Comparison of ENCODE assay signal across 9 mouse cellular contexts in genomic region chr11:76944839-76945238, GRCm38 (mm10). TPM values are rescaled to one million over a fixed set of nuclear protein-coding genes. Genes with fewer than 3 reads are reported as not detected.
DNase-seq lines count a peak whose midpoint lies in the region; ATAC-seq and TF ChIP-seq lines count a peak whose summit lies in the region.
"Had no signal": no experiment of that assay in that cellular context is flagged by ENCODE, and none has a peak within 500 bp of the region (broad histone marks: within the 10 kb centered on the region; RNA-seq: fewer than 3 reads in every experiment).

No protein-coding gene starts in this region.

- peak overlapping the region; percentile 95 for H3K4me3 ChIP-seq in cerebellum, adult 2 months (replicated peaks; ENCODE audit: insufficient read depth, low read depth, low read length)
- H3K4me3 ChIP-seq in lung, postnatal 0 days (ENCODE audit: low read depth, low read length), result peak overlapping the region; percentile 79
- peak overlapping the region; percentile 75 for H3K4me3 ChIP-seq in limb, embryonic 15.5 days
- peak overlapping the region; percentile 89 for H3K4me3 ChIP-seq in stomach, embryonic 16.5 days (replicated peaks; ENCODE audit: low read length)

- H3K4me2 ChIP-seq in lung, postnatal 0 days (replicated peaks; ENCODE audit: low read depth, low read length), result peak overlapping the region; percentile 79
- H3K4me2 ChIP-seq in limb, embryonic 15.5 days, result peak overlapping the region; percentile 70
- H3K4me2 ChIP-seq in stomach, embryonic 16.5 days (ENCODE audit: low read depth, low read length), result peak overlapping the region; percentile 93

- TF ChIP-seq CTCF in cerebellum, adult 2 months (IDR thresholded peaks at IDR 0.05; ENCODE audit: borderline replicate concordance, insufficient read depth, low read depth, low read length), result no peak
- TF ChIP-seq CTCF in lung, postnatal 0 days (IDR thresholded peaks at IDR 0.05), result no peak

- no peaks in the 10 kb centered on the region for H3K36me3 ChIP-seq in lung, postnatal 0 days (ENCODE audit: insufficient read depth, low read length)
- H3K36me3 ChIP-seq in limb, embryonic 15.5 days, result peaks cover 11% of the 10 kb centered on the region; the same call in 1 of the 2 replicates
- H3K36me3 ChIP-seq in stomach, embryonic 16.5 days (ENCODE audit: control insufficient read depth, insufficient read depth, low read length), result no peaks in the 10 kb centered on the region

- ATAC-seq in lung, postnatal 0 days, result 0 out of 2 replicates have a peak, but pooled peaks have one; percentile 0
- no peak for ATAC-seq in limb, embryonic 15.5 days (ENCODE audit: insufficient number of reproducible peaks, low FRiP score, low TSS enrichment, low read depth)
- ATAC-seq in stomach, embryonic 16.5 days (ENCODE audit: insufficient read depth, low FRiP score), result no peak

- no peak overlapping the region for H3K27ac ChIP-seq in cerebellum, adult 2 months (ENCODE audit: insufficient read depth, low read length)
- H3K27ac ChIP-seq in lung, postnatal 0 days (ENCODE audit: low read length), result peak overlapping the region; percentile 87
- peak overlapping the region; percentile 92 for H3K27ac ChIP-seq in limb, embryonic 15.5 days
- peak overlapping the region; percentile 92 for H3K27ac ChIP-seq in stomach, embryonic 16.5 days (ENCODE audit: low read length)

- DNase-seq in cerebellum, adult 2 months, result no peak
- DNase-seq in cerebellum, adult 8-10 months, result no peak
- DNase-seq in lung, postnatal 0 days (ENCODE audit: low spot score), result no peak
- DNase-seq in lung, postnatal 25 days (ENCODE audit: low spot score), result no peak
- no peak for DNase-seq in testis, postnatal 10 days (ENCODE audit: low spot score)
- no peak for DNase-seq in left cerebral cortex, postnatal 14 days (ENCODE audit: low spot score in 2 of 2)

- peak overlapping the region; percentile 72; the same call in 1 of the 2 replicates for H3K9ac ChIP-seq in lung, postnatal 0 days (replicated peaks; ENCODE audit: low read depth)
- H3K9ac ChIP-seq in limb, embryonic 15.5 days, result peak overlapping the region; percentile 90; the same call in 1 of the 2 replicates
- H3K9ac ChIP-seq in stomach, embryonic 16.5 days (ENCODE audit: low read length), result peak overlapping the region; percentile 94

- H3K9me3 ChIP-seq in lung, postnatal 0 days (ENCODE audit: low read length), result no peaks in the 10 kb centered on the region
- no peaks in the 10 kb centered on the region for H3K9me3 ChIP-seq in limb, embryonic 15.5 days
- no peaks in the 10 kb centered on the region for H3K9me3 ChIP-seq in stomach, embryonic 16.5 days (replicated peaks; ENCODE audit: control insufficient read depth, low read length)

- no peak for TF ChIP-seq POLR2A in cerebellum, adult 2 months (IDR thresholded peaks at IDR 0.05; ENCODE audit: borderline replicate concordance, insufficient read depth, low read length)

- no peaks in the 10 kb centered on the region; the same call in 1 of the 2 replicates for H3K4me1 ChIP-seq in cerebellum, adult 2 months (ENCODE audit: control insufficient read depth, insufficient read depth, low read length)
- no peaks in the 10 kb centered on the region; the same call in 1 of the 2 replicates for H3K4me1 ChIP-seq in lung, postnatal 0 days (ENCODE audit: insufficient read depth, low read depth, low read length)
- H3K4me1 ChIP-seq in limb, embryonic 15.5 days, result peaks cover 9% of the 10 kb centered on the region; the same call in 1 of the 2 replicates
- peaks cover 10% of the 10 kb centered on the region for H3K4me1 ChIP-seq in stomach, embryonic 16.5 days (ENCODE audit: control insufficient read depth, insufficient read depth, low read length)

- no peaks in the 10 kb centered on the region for H3K27me3 ChIP-seq in cerebellum, adult 2 months (ENCODE audit: control insufficient read depth, insufficient read depth, low read length)
- H3K27me3 ChIP-seq in lung, postnatal 0 days (replicated peaks; ENCODE audit: insufficient read depth, low read length), result no peaks in the 10 kb centered on the region
- no peaks in the 10 kb centered on the region for H3K27me3 ChIP-seq in limb, embryonic 15.5 days
- no peaks in the 10 kb centered on the region for H3K27me3 ChIP-seq in stomach, embryonic 16.5 days (ENCODE audit: control insufficient read depth, insufficient read depth, low read length)

- 50% methylated on average over 6 of the region's 6 CpGs for WGBS in cerebellum, adult 2 months
- WGBS in lung, postnatal 0 days, result 65% methylated on average over 6 of the region's 6 CpGs
- WGBS in limb, embryonic 15.5 days, result 58% methylated on average over 6 of the region's 6 CpGs
- WGBS in stomach, embryonic 16.5 days, result 52% methylated on average over 6 of the region's 6 CpGs

- no peak for TF ChIP-seq EP300 in lung, postnatal 0 days (IDR thresholded peaks at IDR 0.05)

- intact Hi-C loops in left cerebral cortex, postnatal 14 days (cut with DNase I), result loop anchor here (10.0 kb wide), 1 partner anchor 150 kb away; no protein-coding TSS in a partner anchor

RNA-seq across cellular contexts. Expression of gene Blmh, which starts 20.2 kb away (rescaled TPM):
- polyA plus RNA-seq in cerebellum, adult 2 months (2012; rRNA removed), result 42.0 and 45.9 TPM in 2 replicates
- polyA plus RNA-seq in lung, postnatal 0 days (2015; fragmentation: Nextera tagmentation; extraction: Ambion mirVana), result 90.2 and 98.7 TPM in 2 replicates
- 218 and 230 TPM in 2 replicates for polyA plus RNA-seq in limb, embryonic 15.5 days (2015; fragmentation: Nextera tagmentation; extraction: Ambion mirVana)
- polyA plus RNA-seq in stomach, embryonic 16.5 days (2015; fragmentation: Nextera tagmentation; extraction: Ambion mirVana), result 124 and 133 TPM in 2 replicates
- total RNA-seq in left cerebral cortex, postnatal 14 days (2021), result 10 to 100 TPM; 71.9 to 79.7 TPM

RNA-seq across cellular contexts. Expression of gene Tmigd1, which starts 42.9 kb away (rescaled TPM):
- 0.33 TPM in 1 of 2 replicates, not detected in the other for polyA plus RNA-seq in cerebellum, adult 2 months (2012; rRNA removed)
- 0.29 and 0.44 TPM in 2 replicates for polyA plus RNA-seq in lung, postnatal 0 days (2015; fragmentation: Nextera tagmentation; extraction: Ambion mirVana)
- 2.9 and 3.3 TPM in 2 replicates for polyA plus RNA-seq in limb, embryonic 15.5 days (2015; fragmentation: Nextera tagmentation; extraction: Ambion mirVana)
- polyA plus RNA-seq in stomach, embryonic 16.5 days (2015; fragmentation: Nextera tagmentation; extraction: Ambion mirVana), result 0.36 and 0.37 TPM in 2 replicates
- total RNA-seq in left cerebral cortex, postnatal 14 days (2021), result not detected
- total RNA-seq: layer of hippocampus, adult 18-20 months had no signal

RNA-seq across cellular contexts. Expression of gene Slc6a4, which starts 53.6 kb away (rescaled TPM):
- polyA plus RNA-seq in cerebellum, adult 2 months (2012; rRNA removed), result 4.7 and 4.8 TPM in 2 replicates
- polyA plus RNA-seq in lung, postnatal 0 days (2015; fragmentation: Nextera tagmentation; extraction: Ambion mirVana), result 1.8 and 2.4 TPM in 2 replicates
- 3.5 and 4.0 TPM in 2 replicates for polyA plus RNA-seq in limb, embryonic 15.5 days (2015; fragmentation: Nextera tagmentation; extraction: Ambion mirVana)
- 2.3 and 3.0 TPM in 2 replicates for polyA plus RNA-seq in stomach, embryonic 16.5 days (2015; fragmentation: Nextera tagmentation; extraction: Ambion mirVana)
- total RNA-seq in left cerebral cortex, postnatal 14 days (2021), result not detected
- total RNA-seq: layer of hippocampus, adult 18-20 months had no signal
